Mouse (Mus musculus) B cell, adult (primary cell): ENCODE data around the gene Nab1. TPM values are rescaled to one million over a fixed set of nuclear protein-coding genes. Genes with fewer than 3 reads are reported as not detected.

Experiments
- total RNA-seq: library from RNA; stranded (reverse); gene quantifications from 4 replicates; pipeline ENCODE4 v1.2.4, GENCODE M21; 2023; ENCODE audit not compliant: inconsistent age

Gene Nab1
- total RNA-seq, result 42.4 to 67.1 TPM (median 50.6 TPM) in 4 replicates

DNA sequence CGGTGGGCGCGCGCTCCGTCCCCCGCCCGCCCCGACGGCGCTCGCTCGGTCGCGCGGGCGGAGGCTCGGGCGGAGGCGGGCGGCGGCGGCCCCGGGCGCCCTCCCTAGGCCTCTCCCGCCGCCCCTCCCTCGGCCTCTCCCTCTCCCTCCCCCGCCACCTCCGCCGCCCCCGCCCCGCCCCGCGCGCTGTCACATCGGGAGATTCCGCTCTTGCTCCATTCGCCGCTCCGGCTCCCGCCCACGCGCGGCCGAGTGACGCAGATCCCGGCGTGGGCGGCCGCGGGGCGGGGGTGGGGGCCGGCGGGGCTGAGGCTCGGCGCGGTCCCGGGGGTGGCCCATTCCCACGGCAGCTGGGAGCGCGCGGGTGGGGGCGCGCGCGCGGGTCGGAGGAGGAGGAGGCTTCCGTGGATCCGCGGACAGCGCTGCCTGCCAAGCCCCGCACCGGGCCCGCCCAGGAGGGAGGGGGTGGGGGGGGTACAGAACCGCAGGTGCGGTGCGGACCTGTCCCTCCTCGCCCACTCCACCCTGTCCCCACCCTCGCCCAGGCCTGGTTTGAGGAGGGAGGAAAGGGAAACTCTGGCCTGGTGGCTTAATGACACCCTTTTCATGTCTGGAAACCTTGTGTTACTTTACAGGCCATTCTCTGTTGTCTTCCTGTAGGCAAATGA lies at the start of gene Nab1:
TSS of gene Nab1 (minus strand) at position 366 of the 668 bp plus-strand sequence.

Other genes starting within 250 kb of the Nab1 start
- 43.7 to 51.1 TPM (median 45.3 TPM) in 4 replicates for gene Nemp2, start 130.0 kb upstream of the Nab1 start, total RNA-seq
- gene Mfsd6, start 226.8 kb upstream of the Nab1 start, total RNA-seq, result 6.3 to 7.4 TPM (median 6.6 TPM) in 4 replicates